Mouse (Mus musculus) hindlimb bud, embryonic 11.5 days (tissue): Measurements from ENCODE around the gene Tdp2.
"Not testable (repeated sequence)": the region's sequence is repeated elsewhere in the genome, so short reads cannot be mapped to it uniquely, and the experiment has no call there.

Experiments used
- DNase-seq: peaks from one replicate; pipeline ENCODE4 v3.0.0-alpha.2; 2012; ENCODE audit warnings: low read depth, low spot score; ENCODE audit errors: extremely low spot score

The Tdp2 gene

GRCm38 (mm10) chr13:24822663-24823343 is 8.7 kb upstream of the Tdp2 start:
- no peak for DNase-seq

GRCm38 (mm10) chr13:24824647-24825046 is 6.8 kb upstream of the Tdp2 start:
- DNase-seq: no peak

- no peak for DNase-seq
Measured at GRCm38 (mm10) chr13:24825587-24825986, 5.9 kb upstream of the Tdp2 start.

- no peak for DNase-seq
Measured at GRCm38 (mm10) chr13:24826116-24826515, 5.4 kb upstream of the Tdp2 start.

GRCm38 (mm10) chr13:24830756-24831352 is 625 bp upstream of the Tdp2 start:
- peak; percentile 26 for DNase-seq

GRCm38 (mm10) chr13:24832131-24832810 is 792 bp downstream of the Tdp2 start:
- no peak for DNase-seq

GRCm38 (mm10) chr13:24832811-24833155 is 1.3 kb downstream of the Tdp2 start:
- no peak for DNase-seq

- not testable (repeated sequence) for DNase-seq
Measured at GRCm38 (mm10) chr13:24837765-24838164, 6.3 kb downstream of the Tdp2 start.

- no peak for DNase-seq
Measured at GRCm38 (mm10) chr13:24839831-24840230, 8.4 kb downstream of the Tdp2 start.

GRCm38 (mm10) chr13:24841702-24842101 is 10.2 kb downstream of the Tdp2 start:
- no peak for DNase-seq

GRCm38 (mm10) chr13:24844983-24845955 is 13.8 kb downstream of the Tdp2 start, which contains the start of gene D130043K22Rik:
TSS of gene D130043K22Rik (plus strand) at chr13:24845135.
- DNase-seq: no peak

GRCm38 (mm10) chr13:24849318-24849717 is 17.8 kb downstream of the Tdp2 start:
- no peak for DNase-seq

- DNase-seq: no peak
Measured at GRCm38 (mm10) chr13:24851989-24852388, 20.5 kb downstream of the Tdp2 start.

- DNase-seq: no peak
Measured at GRCm38 (mm10) chr13:24852570-24852969, 21.1 kb downstream of the Tdp2 start.

- DNase-seq: no peak
Measured at GRCm38 (mm10) chr13:24859115-24859514, 27.6 kb downstream of the Tdp2 start.

GRCm38 (mm10) chr13:24861084-24861483 is 29.6 kb downstream of the Tdp2 start:
- no peak for DNase-seq

- no peak for DNase-seq
Measured at GRCm38 (mm10) chr13:24862021-24862420, 30.5 kb downstream of the Tdp2 start.

GRCm38 (mm10) chr13:24862520-24862919 is 31.0 kb downstream of the Tdp2 start:
- no peak for DNase-seq

GRCm38 (mm10) chr13:24866430-24867402 is 35.2 kb downstream of the Tdp2 start:
- no peak for DNase-seq

GRCm38 (mm10) chr13:24867789-24868188 is 36.3 kb downstream of the Tdp2 start:
- no peak for DNase-seq
